Mouse (Mus musculus): Measurements from ENCODE around the gene Adprh. TPM values are rescaled to one million over a fixed set of nuclear protein-coding genes. Genes with fewer than 3 reads are reported as not detected.
A peak's percentile ranks its signal among the peaks of the same experiment; 100 is the strongest.
"Not testable (repeated sequence)": the region's sequence is repeated elsewhere in the genome, so short reads cannot be mapped to it uniquely, and the experiment has no call there.

Adprh gene
- polyA plus RNA-seq, 1 experiment from 2014 or later, result 95.5 TPM

- peaks cover 11% of the 10 kb centered on the region; the same call in 1 of the 2 replicates for H3K4me1 ChIP-seq (ENCODE audit: control insufficient read depth, insufficient read depth, low read length)
- peak overlapping the region; percentile 61 for H3K9ac ChIP-seq (ENCODE audit: low read depth, low read length)
- WGBS, result 49% methylated on average over 14 of the region's 14 CpGs
- H3K9me3 ChIP-seq (ENCODE audit: control insufficient read depth, low read length); DNase-seq (ENCODE audit: low spot score); H3K27ac ChIP-seq (replicated peaks; ENCODE audit: low read depth, low read length); H3K36me3 ChIP-seq (ENCODE audit: control insufficient read depth, insufficient read depth, low read length); ATAC-seq (ENCODE audit: low read depth); H3K27me3 ChIP-seq (replicated peaks; ENCODE audit: control insufficient read depth, insufficient read depth, low read length): not testable (repeated sequence)
- H3K4me2 ChIP-seq (ENCODE audit: low read depth, low read length), result peak overlapping the region; percentile 75
- peak overlapping the region; percentile 39 for H3K4me3 ChIP-seq (ENCODE audit: low read depth, low read length)
Measured at GRCm38 (mm10) chr16:38477241-38477608, 24.7 kb upstream of the Adprh start.

- Histone ChIP-seq H3K9ac (ENCODE audit: low read depth, low read length) (peak overlapping the region; percentile 61), H3K4me1 (ENCODE audit: control insufficient read depth, insufficient read depth, low read length) (peaks cover 11% of the 10 kb centered on the region; the same call in 1 of the 2 replicates), H3K27me3 (replicated peaks; ENCODE audit: control insufficient read depth, insufficient read depth, low read length) (no peaks in the 10 kb centered on the region), H3K4me2 (ENCODE audit: low read depth, low read length) (peak overlapping the region; percentile 75), H3K9me3 (ENCODE audit: control insufficient read depth, low read length) (no peaks in the 10 kb centered on the region), H3K27ac (replicated peaks; ENCODE audit: low read depth, low read length) (peak overlapping the region; percentile 67), H3K4me3 (ENCODE audit: low read depth, low read length) (peak overlapping the region; percentile 39), H3K36me3 (ENCODE audit: control insufficient read depth, insufficient read depth, low read length) (no peaks in the 10 kb centered on the region)
- ATAC-seq (ENCODE audit: low read depth) (peak; percentile 62; the same call in 1 of the 2 replicates), DNase-seq (ENCODE audit: low spot score) (peak; percentile 70)
- 7% methylated on average over 34 of the region's 34 CpGs for WGBS
Measured at GRCm38 (mm10) chr16:38476312-38477240, 24.1 kb upstream of the Adprh start.

- H3K36me3 ChIP-seq (ENCODE audit: control insufficient read depth, insufficient read depth, low read length), result no peaks in the 10 kb centered on the region
- 48% methylated on average over 4 of the region's 4 CpGs for WGBS
- no peak for DNase-seq (ENCODE audit: low spot score)
- H3K9ac ChIP-seq (ENCODE audit: low read depth, low read length), result peak overlapping the region; percentile 61
- H3K4me2 ChIP-seq (ENCODE audit: low read depth, low read length), result peak overlapping the region; percentile 75
- no peak for ATAC-seq (ENCODE audit: low read depth)
- no peaks in the 10 kb centered on the region for H3K27me3 ChIP-seq (replicated peaks; ENCODE audit: control insufficient read depth, insufficient read depth, low read length)
- H3K4me1 ChIP-seq (ENCODE audit: control insufficient read depth, insufficient read depth, low read length), result peaks cover 11% of the 10 kb centered on the region; the same call in 1 of the 2 replicates
- H3K27ac ChIP-seq (replicated peaks; ENCODE audit: low read depth, low read length), result no peak overlapping the region
- H3K9me3 ChIP-seq (ENCODE audit: control insufficient read depth, low read length), result no peaks in the 10 kb centered on the region
- H3K4me3 ChIP-seq (ENCODE audit: low read depth, low read length), result peak overlapping the region; percentile 39
Measured at GRCm38 (mm10) chr16:38475681-38476311, 23.3 kb upstream of the Adprh start.

GRCm38 (mm10) chr16:38474677-38475286, 22.3 kb upstream of the Adprh start:
- H3K9me3 ChIP-seq (ENCODE audit: control insufficient read depth, low read length), result no peaks in the 10 kb centered on the region
- no peak overlapping the region for H3K27ac ChIP-seq (replicated peaks; ENCODE audit: low read depth, low read length)
- no peak overlapping the region for H3K4me3 ChIP-seq (ENCODE audit: low read depth, low read length)
- H3K27me3 ChIP-seq (replicated peaks; ENCODE audit: control insufficient read depth, insufficient read depth, low read length), result no peaks in the 10 kb centered on the region
- 87% methylated on average over 9 of the region's 9 CpGs for WGBS
- peaks cover 11% of the 10 kb centered on the region; the same call in 1 of the 2 replicates for H3K4me1 ChIP-seq (ENCODE audit: control insufficient read depth, insufficient read depth, low read length)
- DNase-seq (ENCODE audit: low spot score) (no peak), ATAC-seq (ENCODE audit: low read depth) (no peak)
- H3K36me3 ChIP-seq (ENCODE audit: control insufficient read depth, insufficient read depth, low read length), result no peaks in the 10 kb centered on the region
- no peak overlapping the region for H3K9ac ChIP-seq (ENCODE audit: low read depth, low read length)
- no peak overlapping the region for H3K4me2 ChIP-seq (ENCODE audit: low read depth, low read length)

GRCm38 (mm10) chr16:38473661-38474060, 21.2 kb upstream of the Adprh start:
- ATAC-seq (ENCODE audit: low read depth), result no peak

GRCm38 (mm10) chr16:38472507-38472873, 20.0 kb upstream of the Adprh start:
- H3K27ac ChIP-seq (replicated peaks; ENCODE audit: low read depth, low read length), result no peak overlapping the region
- no peaks in the 10 kb centered on the region for H3K9me3 ChIP-seq (ENCODE audit: control insufficient read depth, low read length)
- H3K9ac ChIP-seq (ENCODE audit: low read depth, low read length), result no peak overlapping the region
- H3K4me2 ChIP-seq (ENCODE audit: low read depth, low read length), result no peak overlapping the region
- 86% methylated on average over 5 of the region's 5 CpGs for WGBS
- no peak overlapping the region for H3K4me3 ChIP-seq (ENCODE audit: low read depth, low read length)
- DNase-seq (ENCODE audit: low spot score), result no peak
- H3K27me3 ChIP-seq (replicated peaks; ENCODE audit: control insufficient read depth, insufficient read depth, low read length), result no peaks in the 10 kb centered on the region
- H3K36me3 ChIP-seq (ENCODE audit: control insufficient read depth, insufficient read depth, low read length), result no peaks in the 10 kb centered on the region
- no peak for ATAC-seq (ENCODE audit: low read depth)
- H3K4me1 ChIP-seq (ENCODE audit: control insufficient read depth, insufficient read depth, low read length), result peaks cover 11% of the 10 kb centered on the region; the same call in 1 of the 2 replicates

More at GRCm38 (mm10) chr16:38473661-38474060, 21.2 kb upstream of the Adprh start:
- no peak overlapping the region for H3K9ac ChIP-seq (ENCODE audit: low read depth, low read length)
- 88% methylated on average over 5 of the region's 5 CpGs for WGBS
- H3K4me1 ChIP-seq (ENCODE audit: control insufficient read depth, insufficient read depth, low read length), result peaks cover 11% of the 10 kb centered on the region; the same call in 1 of the 2 replicates
- H3K9me3 ChIP-seq (ENCODE audit: control insufficient read depth, low read length), result no peaks in the 10 kb centered on the region
- H3K27ac ChIP-seq (replicated peaks; ENCODE audit: low read depth, low read length), result no peak overlapping the region
- no peak for DNase-seq (ENCODE audit: low spot score)
- H3K4me3 ChIP-seq (ENCODE audit: low read depth, low read length), result no peak overlapping the region
- H3K36me3 ChIP-seq (ENCODE audit: control insufficient read depth, insufficient read depth, low read length), result no peaks in the 10 kb centered on the region
- H3K4me2 ChIP-seq (ENCODE audit: low read depth, low read length), result no peak overlapping the region
- no peaks in the 10 kb centered on the region for H3K27me3 ChIP-seq (replicated peaks; ENCODE audit: control insufficient read depth, insufficient read depth, low read length)

GRCm38 (mm10) chr16:38471697-38472506, 19.4 kb upstream of the Adprh start:
- DNase-seq (ENCODE audit: low spot score), result no peak
- H3K27me3 ChIP-seq (replicated peaks; ENCODE audit: control insufficient read depth, insufficient read depth, low read length), result no peaks in the 10 kb centered on the region
- H3K9me3 ChIP-seq (ENCODE audit: control insufficient read depth, low read length), result no peaks in the 10 kb centered on the region
- no peak overlapping the region for H3K27ac ChIP-seq (replicated peaks; ENCODE audit: low read depth, low read length)
- ATAC-seq (ENCODE audit: low read depth), result no peak
- H3K4me3 ChIP-seq (ENCODE audit: low read depth, low read length), result no peak overlapping the region
- 83% methylated on average over 11 of the region's 11 CpGs for WGBS
- H3K9ac ChIP-seq (ENCODE audit: low read depth, low read length), result no peak overlapping the region
- H3K36me3 ChIP-seq (ENCODE audit: control insufficient read depth, insufficient read depth, low read length), result no peaks in the 10 kb centered on the region
- no peak overlapping the region for H3K4me2 ChIP-seq (ENCODE audit: low read depth, low read length)
- H3K4me1 ChIP-seq (ENCODE audit: control insufficient read depth, insufficient read depth, low read length), result peaks cover 6% of the 10 kb centered on the region; the same call in 1 of the 2 replicates

GRCm38 (mm10) chr16:38469437-38469836, 16.9 kb upstream of the Adprh start:
- H3K27me3 ChIP-seq (replicated peaks; ENCODE audit: control insufficient read depth, insufficient read depth, low read length), result no peaks in the 10 kb centered on the region
- no peak overlapping the region for H3K4me2 ChIP-seq (ENCODE audit: low read depth, low read length)
- no peak overlapping the region for H3K4me3 ChIP-seq (ENCODE audit: low read depth, low read length)
- no peak overlapping the region for H3K27ac ChIP-seq (replicated peaks; ENCODE audit: low read depth, low read length)
- ATAC-seq (ENCODE audit: low read depth), result no peak
- H3K36me3 ChIP-seq (ENCODE audit: control insufficient read depth, insufficient read depth, low read length), result no peaks in the 10 kb centered on the region
- no peaks in the 10 kb centered on the region for H3K9me3 ChIP-seq (ENCODE audit: control insufficient read depth, low read length)
- no peaks in the 10 kb centered on the region for H3K4me1 ChIP-seq (ENCODE audit: control insufficient read depth, insufficient read depth, low read length)
- 64% methylated on average over 8 of the region's 8 CpGs for WGBS
- H3K9ac ChIP-seq (ENCODE audit: low read depth, low read length), result no peak overlapping the region
- no peak for DNase-seq (ENCODE audit: low spot score)

Measured in embryonic facial prominence, embryonic 14.5 days (tissue).